Mouse (Mus musculus) ES-Bruce4 (cell line): ENCODE data around the gene Foxd1. TPM values are rescaled to one million over a fixed set of nuclear protein-coding genes. Genes with fewer than 3 reads are reported as not detected.

Experiments
- H3K27ac ChIP-seq: 2 replicates; pipeline ENCODE4 v1.5.1; 2012; ENCODE audit warnings: low read length, inconsistent platforms; ENCODE audit not compliant: insufficient read depth
- H3K27me3 ChIP-seq: 2 replicates; pipeline ENCODE4 v1.6.1; 2012; ENCODE audit warnings: mild to moderate bottlenecking, low read length, inconsistent platforms; ENCODE audit not compliant: control insufficient read depth, poor library complexity, insufficient read depth, severe bottlenecking
- H3K36me3 ChIP-seq: 2 replicates; pipeline ENCODE4 v1.6.1; 2012; ENCODE audit warnings: inconsistent platforms, mild to moderate bottlenecking, low read length, moderate library complexity; ENCODE audit not compliant: control insufficient read depth, poor library complexity, insufficient read depth, severe bottlenecking
- H3K4me1 ChIP-seq: one replicate; pipeline ENCODE4 v1.8.1; 2011; ENCODE audit warnings: low read length; ENCODE audit not compliant: control insufficient read depth, insufficient read depth
- H3K4me3 ChIP-seq: 2 replicates; pipeline ENCODE4 v1.5.1; 2011; ENCODE audit warnings: low read depth, mild to moderate bottlenecking, low read length
- H3K9ac ChIP-seq: 2 replicates; pipeline ENCODE4 v1.6.1; 2012; ENCODE audit warnings: low read depth, mild to moderate bottlenecking, inconsistent platforms; ENCODE audit not compliant: poor library complexity, severe bottlenecking
- H3K9me3 ChIP-seq: replicated peaks from 2 replicates; pipeline ENCODE4 v1.6.1; 2012; ENCODE audit warnings: mild to moderate bottlenecking, low read length, inconsistent platforms; ENCODE audit not compliant: control insufficient read depth, poor library complexity, insufficient read depth, severe bottlenecking
- CTCF ChIP-seq: IDR thresholded peaks from one replicate; pipeline ENCODE4 v1.8.1; 2011; ENCODE audit warnings: low read depth, low read length
- EP300 ChIP-seq: IDR thresholded peaks from 2 replicates; pipeline ENCODE4 v1.6.1; 2011; ENCODE audit warnings: low read depth, low read length; ENCODE audit not compliant: insufficient read depth
- POLR2A ChIP-seq: IDR thresholded peaks from one replicate; pipeline ENCODE4 v1.8.1; 2011; ENCODE audit warnings: low read length; ENCODE audit not compliant: insufficient read depth
- polyA plus RNA-seq: library from polyadenylated mRNA; stranded (reverse); fragments of >200 nt; gene quantifications from 2 replicates; pipeline ENCODE4 v1.2.4, GENCODE M21; 2011; ENCODE audit warnings: low read depth; ENCODE audit not compliant: missing spikeins, insufficient read depth, insufficient read length

The Foxd1 gene
- polyA plus RNA-seq, 1 experiment: not detected

DNA sequence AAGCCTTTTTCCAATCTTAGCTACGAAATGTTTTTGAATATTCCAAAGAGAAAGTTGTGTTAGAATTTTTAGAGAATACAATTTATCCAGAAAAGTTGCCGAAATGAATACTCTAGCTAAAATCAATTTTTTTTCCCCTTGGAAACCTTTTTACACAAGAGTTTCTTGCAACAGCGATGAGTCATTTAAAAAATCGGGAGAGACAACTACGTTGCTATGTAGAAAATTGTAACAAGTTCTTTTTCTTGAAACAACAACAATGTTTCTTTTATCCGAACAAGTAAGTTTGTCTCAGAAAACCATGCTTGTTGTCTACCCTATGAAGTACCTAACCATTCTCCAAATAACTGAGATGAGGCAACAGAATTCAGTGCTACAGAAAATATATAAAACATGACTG is 36.1 kb upstream of the Foxd1 start:
- Histone ChIP-seq H3K36me3 (peaks cover 25% of the 10 kb centered on the region), H3K27me3 (no peaks in the 10 kb centered on the region), H3K9ac (peak overlapping the region; percentile 100), H3K4me3 (no peak overlapping the region), H3K27ac (no peak overlapping the region), H3K4me1 (no peaks in the 10 kb centered on the region), H3K9me3 (no peaks in the 10 kb centered on the region)
- TF ChIP-seq CTCF (no peak), POLR2A (no peak), EP300 (no peak)

DNA sequence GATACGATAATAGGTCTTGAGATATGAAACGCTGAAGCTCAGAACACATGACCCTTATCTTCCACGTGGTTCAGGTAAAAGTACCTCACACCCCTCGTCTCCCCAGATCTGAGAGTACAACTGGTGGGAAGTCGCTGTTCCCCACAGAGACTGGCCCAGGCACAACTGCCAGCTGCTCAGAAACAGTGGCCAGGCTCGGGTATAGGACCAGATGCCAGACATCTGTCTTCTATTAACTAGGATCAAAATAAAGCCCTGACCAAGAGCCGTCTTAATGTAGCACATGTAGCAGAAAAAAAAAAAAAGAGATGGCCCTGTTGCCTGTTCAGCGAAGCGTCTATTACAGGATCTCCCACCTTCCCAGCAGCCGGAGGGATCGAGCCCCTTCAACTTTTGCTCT is 29.0 kb upstream of the Foxd1 start:
- Histone ChIP-seq H3K4me3 (no peak overlapping the region), H3K4me1 (no peaks in the 10 kb centered on the region), H3K27ac (no peak overlapping the region), H3K36me3 (no peaks in the 10 kb centered on the region), H3K9me3 (peaks cover 16% of the 10 kb centered on the region), H3K27me3 (no peaks in the 10 kb centered on the region), H3K9ac (no peak overlapping the region)
- TF ChIP-seq EP300 (no peak), CTCF (no peak), POLR2A (no peak)

DNA sequence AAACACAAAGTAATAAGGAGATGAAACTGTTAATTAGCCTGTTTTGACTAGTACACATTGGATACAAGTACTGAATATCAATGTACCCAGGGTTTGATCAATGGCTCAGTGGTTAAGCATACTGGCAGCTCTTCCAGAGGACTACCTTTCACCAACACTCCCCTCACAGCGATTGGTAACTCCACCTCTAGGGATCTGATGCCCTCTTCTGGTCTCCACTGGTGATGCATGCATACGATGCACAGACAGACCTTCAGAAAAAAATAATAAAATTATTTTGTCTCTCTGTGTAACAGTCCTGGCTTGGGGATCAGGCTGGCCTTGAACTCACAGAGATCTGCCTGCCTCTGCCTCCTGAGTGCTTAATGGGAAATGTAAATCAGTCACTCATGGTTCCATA is 21.9 kb upstream of the Foxd1 start:
- Histone ChIP-seq H3K27me3 (no peaks in the 10 kb centered on the region), H3K27ac (no peak overlapping the region), H3K9ac (no peak overlapping the region), H3K9me3 (peaks cover 14% of the 10 kb centered on the region; the same call in 1 of the 2 replicates), H3K36me3 (no peaks in the 10 kb centered on the region), H3K4me3 (no peak overlapping the region), H3K4me1 (no peaks in the 10 kb centered on the region)
- no peak for TF ChIP-seq POLR2A
- no peak for TF ChIP-seq CTCF
- no peak for TF ChIP-seq EP300

DNA sequence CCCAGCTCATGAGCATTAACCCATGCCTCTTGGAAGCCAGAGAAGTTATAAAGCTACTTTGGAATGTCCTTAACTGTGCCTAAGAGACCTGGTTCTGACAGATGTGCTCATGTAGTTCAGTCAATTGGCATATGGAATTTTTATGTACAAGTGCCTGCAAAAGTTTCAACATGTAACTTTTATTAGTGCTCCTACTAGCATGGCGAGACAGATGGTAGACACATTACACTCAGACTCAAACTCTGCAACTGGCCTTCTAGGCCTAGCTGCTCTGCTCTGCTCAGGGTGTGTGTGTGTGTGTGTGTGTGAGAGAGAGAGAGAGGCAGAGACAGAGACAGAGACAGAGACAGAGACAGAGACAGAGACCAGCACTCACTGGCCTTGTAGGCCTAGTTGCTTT is 17.8 kb upstream of the Foxd1 start:
- Histone ChIP-seq H3K4me3 (no peak overlapping the region), H3K27me3 (no peaks in the 10 kb centered on the region), H3K9ac (no peak overlapping the region), H3K4me1 (no peaks in the 10 kb centered on the region), H3K9me3 (0 out of 2 replicates have a peak, but pooled peaks cover 4% of the 10 kb centered on the region), H3K36me3 (no peaks in the 10 kb centered on the region), H3K27ac (no peak overlapping the region)
- no peak for TF ChIP-seq EP300
- TF ChIP-seq CTCF: no peak
- no peak for TF ChIP-seq POLR2A

DNA sequence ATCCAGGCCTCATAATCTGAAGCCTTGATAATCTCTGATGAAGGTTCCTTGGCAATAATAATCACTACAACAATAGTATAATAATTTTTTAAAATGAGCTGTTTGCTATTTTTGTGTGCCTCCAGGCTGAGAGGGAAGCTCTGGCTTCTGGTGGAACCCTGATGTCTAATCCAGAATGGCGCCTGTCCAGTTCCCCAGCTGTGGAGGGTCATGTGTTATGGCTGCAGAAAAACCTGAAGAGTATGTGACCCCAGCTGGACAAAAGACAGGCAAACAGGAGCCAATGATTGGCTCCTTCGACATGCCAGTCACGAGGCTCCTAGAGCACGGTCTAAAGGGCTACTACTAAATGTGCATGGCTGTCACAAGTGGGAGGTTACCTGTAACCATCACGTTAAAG is 13.5 kb upstream of the Foxd1 start:
- Histone ChIP-seq H3K27ac (no peak overlapping the region), H3K4me3 (no peak overlapping the region), H3K27me3 (no peaks in the 10 kb centered on the region), H3K36me3 (no peaks in the 10 kb centered on the region), H3K4me1 (no peaks in the 10 kb centered on the region), H3K9me3 (no peaks in the 10 kb centered on the region), H3K9ac (no peak overlapping the region)
- TF ChIP-seq POLR2A (no peak), EP300 (no peak), CTCF (no peak)

DNA sequence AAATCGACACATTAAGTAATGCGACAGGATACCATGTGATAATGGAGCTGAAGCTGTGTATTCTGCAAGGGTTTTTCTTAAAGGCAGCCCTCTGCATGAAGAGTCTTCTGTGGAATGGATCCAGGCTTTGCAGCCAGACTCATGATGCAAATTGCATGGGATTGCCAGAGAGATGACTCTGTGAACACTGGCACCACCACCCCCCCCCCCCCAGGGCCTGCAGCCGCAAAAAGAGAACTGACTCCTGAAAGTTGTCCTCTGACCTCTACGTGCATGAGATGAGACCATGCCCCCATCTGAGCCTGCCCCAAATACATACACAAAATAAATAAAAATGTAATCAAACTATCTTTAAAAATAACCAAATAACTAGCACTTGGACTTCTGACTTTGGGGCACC is 4.6 kb upstream of the Foxd1 start:
- no peak overlapping the region for H3K4me3 ChIP-seq
- no peaks in the 10 kb centered on the region for H3K4me1 ChIP-seq
- no peak overlapping the region for H3K27ac ChIP-seq
- peaks cover 21% of the 10 kb centered on the region for H3K27me3 ChIP-seq
- no peaks in the 10 kb centered on the region for H3K36me3 ChIP-seq
- H3K9me3 ChIP-seq: no peaks in the 10 kb centered on the region; the same call in 1 of the 2 replicates
- H3K9ac ChIP-seq: no peak overlapping the region
- TF ChIP-seq POLR2A: no peak
- TF ChIP-seq EP300: no peak
- TF ChIP-seq CTCF: no peak
